Mouse (Mus musculus): ENCODE data around the gene Zfp281. TPM values are rescaled to one million over a fixed set of nuclear protein-coding genes. Genes with fewer than 3 reads are reported as not detected.
A peak's percentile ranks its signal among the peaks of the same experiment; 100 is the strongest.

The Zfp281 gene
- polyA plus RNA-seq (2016; fragmentation: Nextera tagmentation; extraction: Ambion mirVana), result 33.9 and 36.5 TPM in 2 replicates

- peak; percentile 98 for ATAC-seq (ENCODE audit: low FRiP score, low read depth)
- Histone ChIP-seq H3K27ac (replicated peaks) (peak within 1 kb of the TSS; percentile 92), H3K36me3 (peaks cover 26% of the 10 kb centered on the region), H3K9ac (replicated peaks) (peak within 1 kb of the TSS; percentile 96), H3K27me3 (no peaks in the 10 kb centered on the region), H3K4me2 (replicated peaks) (peak within 1 kb of the TSS; percentile 91), H3K4me1 (peaks cover 38% of the 10 kb centered on the region), H3K9me3 (no peaks in the 10 kb centered on the region), H3K4me3 (peak within 1 kb of the TSS; percentile 96)
- WGBS, result 3% methylated on average over 45 of the region's 45 CpGs
Observed at GRCm38 (mm10) chr1:136624146-136625018, at the start of gene Zfp281. Zfp281 (plus strand) TSS chr1:136624901.

- Histone ChIP-seq H3K36me3 (no peaks in the 10 kb centered on the region), H3K27me3 (no peaks in the 10 kb centered on the region), H3K4me2 (replicated peaks) (0 out of 2 replicates have a peak overlapping the region, but pooled peaks have one; percentile 3), H3K9ac (replicated peaks) (no peak overlapping the region), H3K4me1 (no peaks in the 10 kb centered on the region), H3K27ac (replicated peaks) (no peak overlapping the region), H3K4me3 (no peak overlapping the region), H3K9me3 (no peaks in the 10 kb centered on the region)
- 33% methylated on average over 16 of the region's 16 CpGs for WGBS
- ATAC-seq (ENCODE audit: low FRiP score, low read depth), result no peak
Observed at GRCm38 (mm10) chr1:136577890-136578663, 46.6 kb upstream of the Zfp281 start.

- Histone ChIP-seq H3K9ac (replicated peaks) (no peak overlapping the region), H3K36me3 (no peaks in the 10 kb centered on the region), H3K4me3 (no peak overlapping the region), H3K4me1 (peaks cover 1% of the 10 kb centered on the region; the same call in 1 of the 2 replicates), H3K27me3 (no peaks in the 10 kb centered on the region), H3K27ac (replicated peaks) (no peak overlapping the region), H3K4me2 (replicated peaks) (no peak overlapping the region), H3K9me3 (no peaks in the 10 kb centered on the region)
- 86% methylated on average over 14 of the region's 14 CpGs for WGBS
- no peak for ATAC-seq (ENCODE audit: low FRiP score, low read depth)
Observed at GRCm38 (mm10) chr1:136579360-136579759, 45.3 kb upstream of the Zfp281 start.

- no peak for ATAC-seq (ENCODE audit: low FRiP score, low read depth)
- Histone ChIP-seq H3K4me3 (no peak overlapping the region), H3K9me3 (no peaks in the 10 kb centered on the region), H3K36me3 (no peaks in the 10 kb centered on the region), H3K27ac (replicated peaks) (no peak overlapping the region), H3K4me2 (replicated peaks) (no peak overlapping the region), H3K9ac (replicated peaks) (no peak overlapping the region), H3K4me1 (peaks cover 2% of the 10 kb centered on the region; the same call in 1 of the 2 replicates), H3K27me3 (no peaks in the 10 kb centered on the region)
- 90% methylated on average over 8 of the region's 8 CpGs for WGBS
Observed at GRCm38 (mm10) chr1:136580266-136580665, 44.4 kb upstream of the Zfp281 start.

- peaks cover 2% of the 10 kb centered on the region; the same call in 1 of the 2 replicates for H3K4me1 ChIP-seq
- no peak overlapping the region for H3K27ac ChIP-seq (replicated peaks)
- no peak for ATAC-seq (ENCODE audit: low FRiP score, low read depth)
- 94% methylated on average over 8 of the region's 8 CpGs for WGBS
- H3K36me3 ChIP-seq, result no peaks in the 10 kb centered on the region
- H3K9ac ChIP-seq (replicated peaks), result no peak overlapping the region
- H3K27me3 ChIP-seq, result no peaks in the 10 kb centered on the region
- H3K4me2 ChIP-seq (replicated peaks), result no peak overlapping the region
- H3K4me3 ChIP-seq, result no peak overlapping the region
- no peaks in the 10 kb centered on the region for H3K9me3 ChIP-seq
Observed at GRCm38 (mm10) chr1:136581841-136582240, 42.9 kb upstream of the Zfp281 start.

GRCm38 (mm10) chr1:136587761-136588405 is 36.8 kb upstream of the Zfp281 start:
- 75% methylated on average over 13 of the region's 13 CpGs for WGBS
- Histone ChIP-seq H3K4me3 (no peak overlapping the region), H3K27me3 (no peaks in the 10 kb centered on the region), H3K36me3 (no peaks in the 10 kb centered on the region), H3K4me2 (replicated peaks) (no peak overlapping the region), H3K4me1 (peaks cover 10% of the 10 kb centered on the region), H3K9me3 (no peaks in the 10 kb centered on the region), H3K27ac (replicated peaks) (no peak overlapping the region), H3K9ac (replicated peaks) (no peak overlapping the region)
- no peak for ATAC-seq (ENCODE audit: low FRiP score, low read depth)

GRCm38 (mm10) chr1:136588908-136589307 is 35.8 kb upstream of the Zfp281 start:
- H3K36me3 ChIP-seq, result no peaks in the 10 kb centered on the region
- H3K27ac ChIP-seq (replicated peaks), result no peak overlapping the region
- H3K9ac ChIP-seq (replicated peaks), result no peak overlapping the region

GRCm38 (mm10) chr1:136592741-136593140 is 32.0 kb upstream of the Zfp281 start:
- H3K4me1 ChIP-seq, result peaks cover 7% of the 10 kb centered on the region
- no peak overlapping the region for H3K4me2 ChIP-seq (replicated peaks)
- H3K4me3 ChIP-seq, result no peak overlapping the region
- H3K27me3 ChIP-seq, result no peaks in the 10 kb centered on the region
- no peaks in the 10 kb centered on the region for H3K9me3 ChIP-seq
- no peaks in the 10 kb centered on the region for H3K36me3 ChIP-seq
- ATAC-seq (ENCODE audit: low FRiP score, low read depth), result no peak
- H3K9ac ChIP-seq (replicated peaks), result no peak overlapping the region
- no peak overlapping the region for H3K27ac ChIP-seq (replicated peaks)
- 84% methylated on average over 2 of the region's 2 CpGs for WGBS

More at GRCm38 (mm10) chr1:136588908-136589307, 35.8 kb upstream of the Zfp281 start:
- Histone ChIP-seq H3K27me3 (no peaks in the 10 kb centered on the region), H3K9me3 (no peaks in the 10 kb centered on the region), H3K4me2 (replicated peaks) (peak overlapping the region; percentile 47), H3K4me1 (peaks cover 10% of the 10 kb centered on the region), H3K4me3 (peak overlapping the region; percentile 18; the same call in 1 of the 2 replicates)
- ATAC-seq (ENCODE audit: low FRiP score, low read depth), result 0 out of 2 replicates have a peak, but pooled peaks have one; percentile 49
- 19% methylated on average over 9 of the region's 9 CpGs for WGBS

GRCm38 (mm10) chr1:136594235-136594850 is 30.4 kb upstream of the Zfp281 start:
- Histone ChIP-seq H3K27me3 (no peaks in the 10 kb centered on the region; the same call in 1 of the 2 replicates), H3K9me3 (no peaks in the 10 kb centered on the region), H3K9ac (replicated peaks) (no peak overlapping the region), H3K27ac (replicated peaks) (no peak overlapping the region), H3K4me3 (no peak overlapping the region), H3K36me3 (no peaks in the 10 kb centered on the region), H3K4me1 (no peaks in the 10 kb centered on the region), H3K4me2 (replicated peaks) (no peak overlapping the region)
- ATAC-seq (ENCODE audit: low FRiP score, low read depth), result no peak
- WGBS, result 84% methylated on average over 5 of the region's 5 CpGs

- Histone ChIP-seq H3K4me3 (no peak overlapping the region), H3K9me3 (no peaks in the 10 kb centered on the region), H3K27ac (replicated peaks) (no peak overlapping the region), H3K4me1 (no peaks in the 10 kb centered on the region), H3K36me3 (no peaks in the 10 kb centered on the region), H3K27me3 (no peaks in the 10 kb centered on the region; the same call in 1 of the 2 replicates), H3K4me2 (replicated peaks) (no peak overlapping the region), H3K9ac (replicated peaks) (no peak overlapping the region)
- 79% methylated on average over 2 of the region's 2 CpGs for WGBS
- ATAC-seq (ENCODE audit: low FRiP score, low read depth), result no peak
Observed at GRCm38 (mm10) chr1:136596821-136597220, 27.9 kb upstream of the Zfp281 start.

GRCm38 (mm10) chr1:136598286-136598685 is 26.4 kb upstream of the Zfp281 start:
- Histone ChIP-seq H3K36me3 (no peaks in the 10 kb centered on the region), H3K4me1 (no peaks in the 10 kb centered on the region), H3K27me3 (no peaks in the 10 kb centered on the region; the same call in 1 of the 2 replicates), H3K4me3 (no peak overlapping the region), H3K4me2 (replicated peaks) (no peak overlapping the region), H3K9ac (replicated peaks) (no peak overlapping the region), H3K9me3 (no peaks in the 10 kb centered on the region), H3K27ac (replicated peaks) (no peak overlapping the region)
- 71% methylated on average over 5 of the region's 5 CpGs for WGBS
- ATAC-seq (ENCODE audit: low FRiP score, low read depth), result no peak

All from midbrain, embryonic 12.5 days (tissue).